Mouse (Mus musculus): ENCODE data around the gene Smpd1.
A peak's percentile ranks its signal among the peaks of the same experiment; 100 is the strongest.

The Smpd1 gene

GRCm38 (mm10) chr7:105563367-105563766, 9.2 kb downstream of the Smpd1 start:
- DNase-seq, result no peak

- DNase-seq, result no peak
These were observed 11.1 kb downstream of the Smpd1 start for GRCm38 (mm10) chr7:105565071-105565836.

GRCm38 (mm10) chr7:105568583-105568982, 14.4 kb downstream of the Smpd1 start:
- DNase-seq, result peak; percentile 54 to 62

GRCm38 (mm10) chr7:105568988-105569471, 14.9 kb downstream of the Smpd1 start:
- peak; percentile 81 to 86 for DNase-seq

GRCm38 (mm10) chr7:105569512-105570496, 15.6 kb downstream of the Smpd1 start:
- DNase-seq, result peak; percentile 89 to 92

- no peak for DNase-seq
These were observed 16.6 kb downstream of the Smpd1 start for GRCm38 (mm10) chr7:105570756-105571155.

- no peak for DNase-seq
These were observed 18.8 kb downstream of the Smpd1 start for GRCm38 (mm10) chr7:105572949-105573348.

- DNase-seq, result no peak
These were observed 20.4 kb downstream of the Smpd1 start for GRCm38 (mm10) chr7:105574537-105574936.

GRCm38 (mm10) chr7:105576166-105576748, 22.1 kb downstream of the Smpd1 start:
- DNase-seq, result no peak

- no peak for DNase-seq
These were observed 23.3 kb downstream of the Smpd1 start for GRCm38 (mm10) chr7:105577377-105577871.

GRCm38 (mm10) chr7:105578481-105578880, 24.3 kb downstream of the Smpd1 start:
- DNase-seq, result no peak

- DNase-seq, result peak; percentile 52 to 56
These were observed 26.5 kb downstream of the Smpd1 start for GRCm38 (mm10) chr7:105580627-105581089.

- peak; percentile 85 to 89 for DNase-seq
These were observed 27.0 kb downstream of the Smpd1 start, which contains the start of gene Apbb1 for GRCm38 (mm10) chr7:105581094-105581703. Gene Apbb1, minus strand, starts transcription at chr7:105581653.

GRCm38 (mm10) chr7:105581959-105582358, 27.8 kb downstream of the Smpd1 start:
- DNase-seq, result no peak

- no peak for DNase-seq
These were observed 34.3 kb downstream of the Smpd1 start for GRCm38 (mm10) chr7:105588325-105588912.

GRCm38 (mm10) chr7:105590097-105590496, 35.9 kb downstream of the Smpd1 start:
- no peak for DNase-seq

GRCm38 (mm10) chr7:105602860-105603623, 48.9 kb downstream of the Smpd1 start:
- DNase-seq, result peak; percentile 77 to 78
